Mouse (Mus musculus): ENCODE data around the gene Mpv17. TPM values are rescaled to one million over a fixed set of nuclear protein-coding genes. Genes with fewer than 3 reads are reported as not detected.

Mpv17 gene
- total RNA-seq (2023): 18.9 TPM

DNA sequence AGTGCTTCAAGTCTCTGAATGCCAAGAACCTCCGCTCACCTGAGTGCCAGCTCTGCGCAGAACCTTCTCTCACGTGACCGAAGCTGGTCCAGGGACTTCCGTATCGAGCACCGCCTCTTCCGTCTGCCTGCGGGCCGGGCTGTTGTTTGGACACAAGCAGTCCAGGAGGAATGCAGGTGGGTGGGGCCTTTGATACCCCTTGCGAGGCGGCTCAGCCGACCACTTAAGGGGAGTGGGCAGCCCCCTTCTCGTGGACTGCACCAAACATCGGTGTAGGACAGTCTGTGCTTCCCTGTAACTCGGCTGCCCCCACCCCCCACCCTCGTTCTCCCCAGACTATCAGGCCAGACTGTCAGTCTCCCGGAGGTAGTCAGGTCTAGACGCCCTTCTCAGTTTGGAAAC lies at the start of gene Mpv17:
Gene Mpv17, minus strand, starts transcription at position 100 of the 402 bp plus-strand sequence.

DNA sequence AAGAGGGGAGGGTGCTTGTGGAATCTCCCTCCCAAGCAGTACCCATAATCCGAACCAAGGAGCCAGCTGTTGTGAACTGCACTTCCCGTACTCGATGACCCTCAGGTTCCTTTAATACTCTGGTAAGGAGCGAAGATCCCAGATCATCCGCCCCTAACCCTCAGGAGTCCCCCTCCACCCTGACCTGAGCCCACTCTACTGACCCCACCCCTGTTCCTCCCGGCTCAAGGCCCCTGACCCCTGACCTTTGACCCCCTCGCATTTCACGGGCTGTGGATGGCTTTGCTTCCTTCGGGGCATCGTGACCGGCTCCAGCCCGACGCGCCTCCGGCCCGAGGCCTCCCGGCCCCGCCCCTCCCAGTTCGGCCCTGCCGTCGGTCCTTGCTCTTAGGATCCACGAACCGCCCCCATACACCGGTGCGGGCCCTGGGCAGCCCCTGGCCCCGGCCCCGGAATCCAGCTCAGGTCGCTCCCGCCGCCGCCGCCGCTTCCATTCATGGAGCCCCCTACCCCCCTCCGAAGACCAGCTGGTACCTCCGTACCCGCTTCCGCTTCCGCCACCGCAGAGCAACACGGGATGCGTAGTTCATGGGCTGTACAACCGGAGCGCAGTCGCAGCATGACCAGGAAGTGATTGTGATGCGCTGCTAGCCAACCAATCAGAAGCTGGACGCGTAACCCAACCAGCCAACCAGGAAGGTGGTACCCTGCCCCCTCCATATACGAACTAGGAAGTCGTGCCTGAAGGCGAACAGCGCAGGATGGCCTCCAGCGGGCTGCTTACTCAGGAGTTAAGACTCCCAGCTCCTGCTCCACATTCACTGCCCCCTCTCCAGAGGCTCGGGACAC lies 47.9 kb upstream of the Mpv17 start, which contains the start of gene Zfp513:
Gene Zfp513, minus strand, starts transcription at position 562 of the 849 bp plus-strand sequence.

GRCm38 (mm10) chr5:31192939-31193630 lies 39.0 kb upstream of the Mpv17 start, which contains the start of the genes Snx17 and Eif2b4:
Snx17 (plus strand) TSS chr5:31193227.
Eif2b4 (minus strand) TSS chr5:31193430.

DNA sequence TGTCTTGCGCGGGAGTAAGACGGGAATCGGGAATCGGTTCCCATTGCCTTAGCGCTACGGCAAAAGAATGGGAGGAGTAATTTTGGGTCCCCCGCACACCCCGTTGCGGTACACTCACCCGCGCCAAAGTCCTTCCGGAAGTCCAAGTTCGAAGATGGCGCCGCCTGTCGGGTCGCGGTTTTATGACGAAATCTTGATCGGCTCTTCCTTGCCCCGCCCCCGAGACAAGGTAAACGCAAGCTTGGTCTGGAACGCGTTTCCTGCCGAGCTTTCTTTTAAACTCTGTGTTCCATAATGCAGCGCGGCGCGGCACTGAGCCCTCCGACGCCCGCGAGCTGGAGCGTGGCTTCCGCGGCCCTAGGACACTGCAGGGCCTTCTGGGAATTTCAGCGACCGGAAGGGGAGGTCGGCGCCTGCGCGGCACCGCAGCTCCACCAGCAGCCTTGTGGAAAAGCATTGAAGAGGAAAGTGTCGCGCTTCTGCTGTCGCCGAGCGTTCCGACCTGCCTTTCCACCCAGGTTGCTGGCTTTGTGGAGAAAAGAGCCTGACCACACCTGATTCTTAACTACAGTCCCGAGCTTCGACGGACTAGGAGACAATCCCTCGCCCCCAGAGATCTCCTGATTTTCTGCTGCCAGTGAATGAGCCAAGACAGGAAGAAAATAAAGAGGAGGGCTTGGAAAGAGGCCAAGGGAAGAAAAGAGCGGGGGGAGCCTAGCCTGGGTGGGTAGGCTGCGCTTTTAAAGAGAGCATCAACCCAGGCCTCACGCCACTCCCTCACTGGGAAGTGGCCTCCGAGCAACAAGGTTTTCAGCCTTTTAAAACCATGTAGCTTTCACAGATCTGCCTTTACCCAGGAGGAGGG lies 25.9 kb upstream of the Mpv17 start, which contains the start of the genes Gm29609 and Gtf3c2:
Gene Gm29609, minus strand, starts transcription at position 146 of the 865 bp plus-strand sequence.
Gene Gtf3c2, minus strand, starts transcription at position 379 of the 865 bp plus-strand sequence.

DNA sequence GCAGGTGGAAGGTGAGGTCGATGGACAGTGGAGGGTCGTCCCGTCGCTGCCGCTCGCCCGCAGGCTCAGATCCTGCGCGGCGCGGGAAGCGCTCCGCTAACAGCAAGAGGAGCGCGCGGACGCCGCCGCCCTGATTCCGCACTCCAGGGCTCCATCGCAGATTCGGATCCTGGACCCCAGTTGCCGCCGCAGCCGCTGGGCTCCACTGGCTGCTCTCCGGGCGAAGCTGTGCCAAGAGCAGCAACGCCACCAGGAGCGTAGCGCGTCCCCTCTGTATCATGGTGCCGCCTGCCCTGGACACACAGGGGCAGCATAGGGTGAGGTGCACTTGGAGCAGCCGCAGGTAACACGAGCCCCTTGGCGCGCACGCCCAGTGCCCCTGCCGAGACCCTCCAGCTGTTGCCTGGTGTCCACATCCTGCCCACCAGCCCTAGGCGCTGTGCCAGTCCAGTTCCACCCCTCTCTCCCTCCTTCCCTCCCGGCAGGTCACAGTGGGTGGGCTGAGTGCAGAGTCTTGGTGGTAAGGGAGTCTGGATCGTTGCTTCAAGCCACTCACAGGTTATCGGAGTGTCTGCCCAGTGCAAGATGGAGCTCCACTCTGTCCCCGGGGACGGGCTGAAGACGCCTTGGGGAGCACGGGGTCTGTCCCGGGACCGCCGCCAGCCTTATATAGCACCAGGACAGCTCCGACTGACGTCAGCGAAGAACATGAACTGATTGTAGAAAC lies 15.6 kb downstream of the Mpv17 start, which contains the start of gene Ucn:
Gene Ucn, minus strand, starts transcription at position 589 of the 727 bp plus-strand sequence.

GRCm38 (mm10) chr5:31116354-31116753 lies 37.7 kb downstream of the Mpv17 start, which contains the start of gene Trim54:
Trim54 (plus strand) TSS chr5:31116712.

GRCm38 (mm10) chr5:31108000-31108490 lies 46.0 kb downstream of the Mpv17 start, which contains the start of gene Slc30a3:
Slc30a3 (minus strand) TSS chr5:31108237.

GRCm38 (mm10) chr5:31105814-31106335 lies 48.2 kb downstream of the Mpv17 start, which contains the start of gene Dnajc5g:
Dnajc5g (plus strand) TSS chr5:31106285.

Other genes starting within 250 kb of the Mpv17 start
- 150 TPM for gene Ost4, start 246.5 kb downstream of the Mpv17 start, total RNA-seq (2023)
- 5.5 TPM for gene Emilin1, start 240.8 kb downstream of the Mpv17 start, total RNA-seq (2023)
- gene Khk, start 232.8 kb downstream of the Mpv17 start, total RNA-seq (2023): 14.2 TPM
- not detected for gene Cgref1, start 208.7 kb downstream of the Mpv17 start, total RNA-seq (2023)
- 163 TPM for gene Preb, start 193.9 kb downstream of the Mpv17 start, total RNA-seq (2023)
- not detected for gene Tcf23, start 185.6 kb downstream of the Mpv17 start, total RNA-seq (2023)
- gene Atraid, start 105.9 kb downstream of the Mpv17 start, total RNA-seq (2023): 32.9 TPM
- gene Slc5a6, start 105.3 kb downstream of the Mpv17 start, total RNA-seq (2023): 9.5 TPM
- gene Cad, start 99.5 kb downstream of the Mpv17 start, total RNA-seq (2023): 50.3 TPM
- gene Dnajc5g, start 48.0 kb downstream of the Mpv17 start, total RNA-seq (2023): not detected
- 1.3 TPM for gene Slc30a3, start 46.0 kb downstream of the Mpv17 start, total RNA-seq (2023)
- not detected for gene Trim54, start 37.5 kb downstream of the Mpv17 start, total RNA-seq (2023)
- gene Ucn, start 15.4 kb downstream of the Mpv17 start, total RNA-seq (2023): not detected
- 5.2 TPM for gene Gm29609, start 25.7 kb upstream of the Mpv17 start, total RNA-seq (2023)
- 168 TPM for gene Gtf3c2, start 25.9 kb upstream of the Mpv17 start, total RNA-seq (2023)
- gene Snx17, start 39.0 kb upstream of the Mpv17 start, total RNA-seq (2023): 68.5 TPM
- gene Eif2b4, start 39.2 kb upstream of the Mpv17 start, total RNA-seq (2023): 36.4 TPM
- gene Zfp513, start 48.1 kb upstream of the Mpv17 start, total RNA-seq (2023): 27.9 TPM
- gene Ppm1g, start 66.4 kb upstream of the Mpv17 start, total RNA-seq (2023): 128 TPM
- gene Nrbp1, start 86.6 kb upstream of the Mpv17 start, total RNA-seq (2023): 190 TPM
- gene Gm9970, start 87.0 kb upstream of the Mpv17 start, total RNA-seq (2023): not detected
- gene Krtcap3, start 97.4 kb upstream of the Mpv17 start, total RNA-seq (2023): 20.0 TPM
- 15.1 TPM for gene Ift172, start 136.9 kb upstream of the Mpv17 start, total RNA-seq (2023)
- not detected for gene Fndc4, start 141.8 kb upstream of the Mpv17 start, total RNA-seq (2023)
- gene Gckr, start 143.2 kb upstream of the Mpv17 start, total RNA-seq (2023): not detected

Data from CD4-positive naive resting alpha-beta T cell, adult 76 days (primary cell).